Mouse (Mus musculus): ENCODE data around the gene Pard3b.

- TF ChIP-seq CTCF (IDR thresholded peaks at IDR 0.05; ENCODE audit: insufficient read depth, low read length) = no peak
- no peak for TF ChIP-seq POLR2A (IDR thresholded peaks at IDR 0.05; ENCODE audit: borderline replicate concordance, extremely low read depth, low read depth, low read length)
These were observed 104.2 kb downstream of the Pard3b start for GRCm38 (mm10) chr1:61742831-61743230.
